8 mouse cellular contexts compared by ENCODE assay signal in the genomic region with DNA sequence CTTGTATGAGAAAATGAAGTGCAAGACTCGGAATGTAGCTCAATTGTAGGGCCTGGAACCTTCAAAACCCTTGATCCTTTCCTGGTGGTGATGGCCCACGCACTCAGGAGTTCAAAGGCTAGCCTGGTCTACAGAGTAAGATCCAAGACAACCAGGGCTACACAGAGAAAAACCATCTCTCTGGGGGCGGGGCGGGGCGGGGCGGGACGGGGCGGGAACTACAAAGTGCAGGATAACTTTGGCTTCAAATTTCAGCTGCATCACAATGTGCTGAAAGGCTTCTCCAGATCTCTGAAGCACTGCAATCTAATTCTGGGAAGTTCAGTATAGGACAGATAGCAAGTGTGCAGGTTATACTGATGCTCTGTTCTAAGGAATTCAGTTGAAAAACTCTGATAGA. TPM values are rescaled to one million over a fixed set of nuclear protein-coding genes. Genes with fewer than 3 reads are reported as not detected.
DNase-seq lines count a peak whose midpoint lies in the region; ATAC-seq lines count a peak whose summit lies in the region.

No protein-coding gene starts in this region.

- 14% methylated on average over 8 of the region's 8 CpGs for WGBS in kidney, embryonic 15.5 days
- WGBS in liver, embryonic 12.5 days (ENCODE audit: insufficient replicate concordance): 9% methylated on average over 8 of the region's 8 CpGs

- no peak overlapping the region for H3K9ac ChIP-seq in kidney, embryonic 15.5 days
- H3K9ac ChIP-seq in liver, embryonic 12.5 days: no peak overlapping the region

- peaks cover 10% of the 10 kb centered on the region for H3K36me3 ChIP-seq in kidney, embryonic 15.5 days
- peaks cover 9% of the 10 kb centered on the region; the same call in 1 of the 2 replicates for H3K36me3 ChIP-seq in liver, embryonic 12.5 days

- DNase-seq in CD4-positive, CD25-positive, alpha-beta regulatory T cell, adult 2 months (ENCODE audit: low read depth, low spot score): peak; percentile 25
- DNase-seq in kidney, postnatal 36 days: no peak
- peak; percentile 49 for DNase-seq in ZHBTc4 (ENCODE audit: low read depth, low spot score)
- DNase-seq in cerebellum, adult 8-10 months: no peak
- DNase-seq in left cerebral cortex, adult 9 months (ENCODE audit: low spot score in 2 of 2): no peak

- peak overlapping the region; percentile 82; the same call in 1 of the 2 replicates for H3K4me2 ChIP-seq in kidney, embryonic 15.5 days
- H3K4me2 ChIP-seq in liver, embryonic 12.5 days: peak overlapping the region; percentile 88

- H3K4me1 ChIP-seq in kidney, embryonic 15.5 days: peaks cover 21% of the 10 kb centered on the region
- H3K4me1 ChIP-seq in liver, embryonic 12.5 days: peaks cover 31% of the 10 kb centered on the region

- no peak overlapping the region for H3K4me3 ChIP-seq in kidney, embryonic 15.5 days (replicated peaks)
- 0 out of 2 replicates have a peak overlapping the region, but pooled peaks have one; percentile 86 for H3K4me3 ChIP-seq in liver, embryonic 12.5 days

- peak overlapping the region; percentile 98; the same call in 1 of the 2 replicates for H3K27ac ChIP-seq in kidney, embryonic 15.5 days
- H3K27ac ChIP-seq in liver, embryonic 12.5 days: peak overlapping the region; percentile 94

- H3K27me3 ChIP-seq in kidney, embryonic 15.5 days: no peaks in the 10 kb centered on the region
- no peaks in the 10 kb centered on the region for H3K27me3 ChIP-seq in liver, embryonic 12.5 days (replicated peaks)

- ATAC-seq in CD4-positive, CD25-positive, alpha-beta regulatory T cell, adult 4 months: no peak
- ATAC-seq in kidney, embryonic 15.5 days (replicated peaks; ENCODE audit: low FRiP score): no peak
- no peak for ATAC-seq in liver, embryonic 12.5 days

- H3K9me3 ChIP-seq in kidney, embryonic 15.5 days (replicated peaks): no peaks in the 10 kb centered on the region
- no peaks in the 10 kb centered on the region for H3K9me3 ChIP-seq in liver, embryonic 12.5 days (replicated peaks)

RNA-seq across cellular contexts. Expression of a gene that starts 1.6 kb away (rescaled TPM):
- polyA plus RNA-seq in CD4-positive, CD25-positive, alpha-beta regulatory T cell, adult 4 months (2017; shearing (Covaris generic)): 100 to 1,000 TPM; 116 to 128 TPM
- polyA plus RNA-seq in kidney, embryonic 15.5 days (2015; fragmentation: Nextera tagmentation; extraction: Ambion mirVana): 106 and 109 TPM in 2 replicates
- 58.3 and 62.7 TPM in 2 replicates for polyA plus RNA-seq in liver, embryonic 12.5 days (2016; fragmentation: Nextera tagmentation; extraction: Ambion mirVana)

RNA-seq across cellular contexts. Expression of a gene that starts 12.7 kb away (rescaled TPM):
- 10 to 100 TPM; 59.7 to 68.8 TPM for polyA plus RNA-seq in CD4-positive, CD25-positive, alpha-beta regulatory T cell, adult 4 months (2017; shearing (Covaris generic))
- 67.1 and 73.9 TPM in 2 replicates for polyA plus RNA-seq in kidney, embryonic 15.5 days (2015; fragmentation: Nextera tagmentation; extraction: Ambion mirVana)
- polyA plus RNA-seq in liver, embryonic 12.5 days (2016; fragmentation: Nextera tagmentation; extraction: Ambion mirVana): 71.2 and 72.4 TPM in 2 replicates

RNA-seq across cellular contexts. Expression of a gene that starts 42.4 kb away (rescaled TPM):
- polyA plus RNA-seq in CD4-positive, CD25-positive, alpha-beta regulatory T cell, adult 4 months (2017; shearing (Covaris generic)): 10 to 100 TPM; 59.6 to 85.7 TPM
- 64.6 and 65.5 TPM in 2 replicates for polyA plus RNA-seq in kidney, embryonic 15.5 days (2015; fragmentation: Nextera tagmentation; extraction: Ambion mirVana)
- polyA plus RNA-seq in liver, embryonic 12.5 days (2016; fragmentation: Nextera tagmentation; extraction: Ambion mirVana): 82.8 and 90.3 TPM in 2 replicates

Comparison
In these comparisons a context has a peak if more than half of its experiments do, and no peak if none do; other contexts are left out.
1. DNase-seq: peak in CD4-positive, CD25-positive, alpha-beta regulatory T cell, adult 2 months (single experiment) and ZHBTc4 (single experiment); none in kidney, postnatal 36 days (0 of 2), cerebellum, adult 8-10 months (single experiment) and left cerebral cortex, adult 9 months (0 of 2).